ENCODE assay signal across 14 mouse cellular contexts in genomic region chr11:108989940-108990339, GRCm38 (mm10).
DNase-seq lines count a peak whose midpoint lies in the region; ATAC-seq and TF ChIP-seq lines count a peak whose summit lies in the region.
"Had no signal": no experiment of that assay in that cellular context is flagged by ENCODE, and none has a peak within 500 bp of the region (broad histone marks: within the 10 kb centered on the region; RNA-seq: fewer than 3 reads in every experiment).

No protein-coding gene starts in this region.

- H3K27ac ChIP-seq in heart, adult 2 months: peak overlapping the region; percentile 48
- no peak overlapping the region for H3K27ac ChIP-seq in heart, embryonic 11.5 days (ENCODE audit: low read depth, low read length)
- peak overlapping the region; percentile 61 for H3K27ac ChIP-seq in heart, embryonic 16.5 days (ENCODE audit: low read length)
- no peak overlapping the region for H3K27ac ChIP-seq in neural tube, embryonic 15.5 days (replicated peaks)
- H3K27ac ChIP-seq: hindbrain, embryonic 14.5 days; neural tube, embryonic 12.5 days had no signal

- no peak overlapping the region for H3K4me3 ChIP-seq in heart, adult 2 months
- no peak overlapping the region for H3K4me3 ChIP-seq in heart, embryonic 11.5 days (ENCODE audit: low read depth, low read length)
- H3K4me3 ChIP-seq in heart, embryonic 16.5 days (ENCODE audit: low read length): no peak overlapping the region
- H3K4me3 ChIP-seq in neural tube, embryonic 15.5 days (replicated peaks): no peak overlapping the region
- H3K4me3 ChIP-seq: neural tube, embryonic 12.5 days had no signal

- TF ChIP-seq EP300 in heart, adult 2 months (IDR thresholded peaks at IDR 0.05; ENCODE audit: insufficient read depth, low read depth, low read length): 0 out of 2 replicates have a peak, but pooled peaks have one; percentile 31

- no peak overlapping the region for H3K4me2 ChIP-seq in heart, embryonic 11.5 days
- H3K4me2 ChIP-seq in heart, embryonic 16.5 days (ENCODE audit: low read depth, low read length): no peak overlapping the region; the same call in 1 of the 2 replicates
- H3K4me2 ChIP-seq in neural tube, embryonic 15.5 days: no peak overlapping the region
- H3K4me2 ChIP-seq: hindbrain, embryonic 14.5 days; neural tube, embryonic 12.5 days had no signal

- no peaks in the 10 kb centered on the region for H3K27me3 ChIP-seq in heart, adult 2 months (ENCODE audit: control insufficient read depth, insufficient read depth, low read length)
- no peaks in the 10 kb centered on the region for H3K27me3 ChIP-seq in heart, embryonic 11.5 days (ENCODE audit: control insufficient read depth, insufficient read depth, low read length)
- no peaks in the 10 kb centered on the region for H3K27me3 ChIP-seq in heart, embryonic 16.5 days (ENCODE audit: control insufficient read depth, insufficient read depth, low read length)
- no peaks in the 10 kb centered on the region for H3K27me3 ChIP-seq in neural tube, embryonic 15.5 days (replicated peaks)
- H3K27me3 ChIP-seq: neural tube, embryonic 12.5 days had no signal

- intact Hi-C loops in heart, adult 2 months (cut with DNase I): no loop called here
- intact Hi-C loops in left cerebral cortex, postnatal 4 days (cut with DNase I): no loop called here

- H3K9me3 ChIP-seq in heart, embryonic 11.5 days (replicated peaks; ENCODE audit: control insufficient read depth, low read length): no peaks in the 10 kb centered on the region
- no peaks in the 10 kb centered on the region for H3K9me3 ChIP-seq in heart, embryonic 16.5 days (replicated peaks; ENCODE audit: control insufficient read depth, low read length)
- no peaks in the 10 kb centered on the region for H3K9me3 ChIP-seq in neural tube, embryonic 15.5 days (replicated peaks)
- H3K9me3 ChIP-seq: neural tube, embryonic 12.5 days had no signal

- 43% methylated on average over 8 of the region's 8 CpGs for WGBS in heart, adult 2 months
- 41% methylated on average over 8 of the region's 8 CpGs for WGBS in heart, embryonic 11.5 days (ENCODE audit: insufficient replicate concordance)
- 34% methylated on average over 8 of the region's 8 CpGs for WGBS in heart, embryonic 16.5 days
- 60% methylated on average over 8 of the region's 8 CpGs for WGBS in neural tube, embryonic 15.5 days

- DNase-seq in heart, adult 2 months: peak; percentile 40 to 54
- DNase-seq in adrenal gland, postnatal 10 days: peak; percentile 68
- peak; percentile 45 to 70 for DNase-seq in gastrocnemius, adult 8-10 months (ENCODE audit: low spot score in 2 of 2)
- DNase-seq in left cerebral cortex, postnatal 4 days: no peak
- DNase-seq: cerebellum, adult 8-10 months; kidney, adult 18-20 months; kidney, postnatal 25 days; right cerebral cortex, adult 18-20 months had no signal

- peaks cover 1% of the 10 kb centered on the region; the same call in 1 of the 2 replicates for H3K4me1 ChIP-seq in heart, adult 2 months (ENCODE audit: control insufficient read depth, insufficient read depth, low read length)
- H3K4me1 ChIP-seq in heart, embryonic 11.5 days (ENCODE audit: control insufficient read depth, insufficient read depth, low read length): no peaks in the 10 kb centered on the region
- H3K4me1 ChIP-seq in heart, embryonic 16.5 days (ENCODE audit: control insufficient read depth, insufficient read depth, low read length): peaks cover 5% of the 10 kb centered on the region; the same call in 1 of the 2 replicates
- H3K4me1 ChIP-seq in neural tube, embryonic 15.5 days: no peaks in the 10 kb centered on the region
- H3K4me1 ChIP-seq: neural tube, embryonic 12.5 days had no signal

- ATAC-seq in heart, embryonic 11.5 days (replicated peaks; ENCODE audit: insufficient number of reproducible peaks, low FRiP score, low TSS enrichment): no peak
- ATAC-seq in heart, embryonic 16.5 days (replicated peaks; ENCODE audit: extremely low read depth, insufficient read depth, low FRiP score): no peak
- ATAC-seq in neural tube, embryonic 15.5 days (ENCODE audit: low FRiP score): no peak

- no peak for TF ChIP-seq CTCF in heart, adult 2 months (IDR thresholded peaks at IDR 0.05)

- no peak overlapping the region for H3K9ac ChIP-seq in heart, adult 2 months (ENCODE audit: low read depth, low read length)
- no peak overlapping the region for H3K9ac ChIP-seq in heart, embryonic 11.5 days (ENCODE audit: low read depth, low read length)
- H3K9ac ChIP-seq in heart, embryonic 16.5 days (ENCODE audit: low read length): no peak overlapping the region
- H3K9ac ChIP-seq in neural tube, embryonic 15.5 days (replicated peaks): no peak overlapping the region
- H3K9ac ChIP-seq: hindbrain, embryonic 14.5 days; neural tube, embryonic 12.5 days had no signal

- H3K36me3 ChIP-seq in heart, adult 2 months (ENCODE audit: control insufficient read depth, insufficient read depth, low read length): no peaks in the 10 kb centered on the region
- no peaks in the 10 kb centered on the region for H3K36me3 ChIP-seq in heart, embryonic 11.5 days (ENCODE audit: control insufficient read depth, insufficient read depth, low read length)
- no peaks in the 10 kb centered on the region for H3K36me3 ChIP-seq in heart, embryonic 16.5 days (ENCODE audit: control insufficient read depth, insufficient read depth)
- no peaks in the 10 kb centered on the region for H3K36me3 ChIP-seq in neural tube, embryonic 15.5 days
- H3K36me3 ChIP-seq: G1E; neural tube, embryonic 12.5 days had no signal

- TF ChIP-seq POLR2A in heart, adult 2 months (IDR thresholded peaks at IDR 0.05; ENCODE audit: insufficient read depth, low read depth, low read length): no peak

- no peaks in the 10 kb centered on the region for H3K79me2 ChIP-seq in heart, adult 2 months (replicated peaks; ENCODE audit: control insufficient read depth, insufficient read depth, low read length)

Comparison
In these comparisons a context has a peak if more than half of its experiments do, and no peak if none do; other contexts are left out.
1. H3K27ac ChIP-seq: peak in heart, adult 2 months (single experiment) and heart, embryonic 16.5 days (single experiment); none in heart, embryonic 11.5 days (single experiment) and neural tube, embryonic 15.5 days (single experiment).